Mouse (Mus musculus): ENCODE measurements around the gene Gria1. TPM values are rescaled to one million over a fixed set of nuclear protein-coding genes. Genes with fewer than 3 reads are reported as not detected.

Gria1 gene
- polyA plus RNA-seq, 1 experiment = 0.04 TPM

DNA sequence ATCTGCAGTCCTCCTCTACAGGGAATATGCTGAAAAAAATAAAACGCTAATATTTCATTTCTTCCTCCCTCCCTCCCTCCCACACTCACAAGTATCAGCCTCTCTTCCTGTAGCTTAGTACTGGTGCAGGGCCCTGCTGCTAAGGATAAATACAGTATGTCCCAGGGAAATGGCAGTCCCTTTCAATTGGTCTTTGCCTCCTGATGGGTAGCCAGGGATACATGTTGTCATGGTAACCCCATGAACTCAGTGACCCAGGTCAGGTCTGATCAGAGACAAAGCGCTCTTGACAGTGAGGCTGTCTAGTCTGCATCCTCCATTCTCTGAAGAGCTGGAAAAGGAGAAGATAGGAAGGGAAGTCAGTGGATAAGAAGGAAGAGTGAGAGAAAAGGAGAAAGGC is 287.1 kb downstream of the Gria1 start:
- no peak for TF ChIP-seq TCF12 (IDR thresholded peaks at IDR 0.05; ENCODE audit: insufficient read depth, poor library complexity, severe bottlenecking)
- TF ChIP-seq TCF3 (IDR thresholded peaks at IDR 0.05; ENCODE audit: insufficient read length, low read depth) = no peak
- no peak for TF ChIP-seq POLR2A (IDR thresholded peaks at IDR 0.05; ENCODE audit: insufficient read length, low read depth)
- TF ChIP-seq E2F4 (IDR thresholded peaks at IDR 0.05; ENCODE audit: insufficient read depth) = no peak
- no peak for TF ChIP-seq CEBPB (IDR thresholded peaks at IDR 0.05; ENCODE audit: insufficient read depth, poor library complexity, severe bottlenecking)
- TF ChIP-seq POLR2AphosphoS2 (IDR thresholded peaks at IDR 0.05; ENCODE audit: insufficient read length, low read depth) = no peak
- no peak for TF ChIP-seq USF1 (IDR thresholded peaks at IDR 0.05; ENCODE audit: low read depth)
- TF ChIP-seq MYOG (IDR thresholded peaks at IDR 0.05; ENCODE audit: control insufficient read depth in 1 of 3, insufficient read depth in 1 of 3, insufficient read length in 2 of 3, low read depth in 2 of 3) = no peak
- TF ChIP-seq MYOD1 (IDR thresholded peaks at IDR 0.05; ENCODE audit: control insufficient read depth in 1 of 3, insufficient read length in 2 of 3, low read depth in 2 of 3) = no peak
- TF ChIP-seq SRF (IDR thresholded peaks at IDR 0.05; ENCODE audit: control insufficient read depth, insufficient read length, low read depth) = no peak
- no peak for TF ChIP-seq REST (IDR thresholded peaks at IDR 0.05; ENCODE audit: insufficient read depth, insufficient read length)
- TF ChIP-seq MAX (IDR thresholded peaks at IDR 0.05; ENCODE audit: low read depth) = no peak
- no peak overlapping the region for H3ac ChIP-seq (ENCODE audit: control insufficient read depth, insufficient read length)
- no peak overlapping the region for H3K4me2 ChIP-seq (ENCODE audit: low read depth)
- H3K4me3 ChIP-seq = no peak overlapping the region
- H3K27me3 ChIP-seq (ENCODE audit: control insufficient read depth, insufficient read depth, insufficient read length) = no peaks in the 10 kb centered on the region
- no peaks in the 10 kb centered on the region for H3K79me2 ChIP-seq (ENCODE audit: control insufficient read depth, insufficient read depth)
- H3K36me3 ChIP-seq (ENCODE audit: control insufficient read depth, insufficient read depth) = no peaks in the 10 kb centered on the region

DNA sequence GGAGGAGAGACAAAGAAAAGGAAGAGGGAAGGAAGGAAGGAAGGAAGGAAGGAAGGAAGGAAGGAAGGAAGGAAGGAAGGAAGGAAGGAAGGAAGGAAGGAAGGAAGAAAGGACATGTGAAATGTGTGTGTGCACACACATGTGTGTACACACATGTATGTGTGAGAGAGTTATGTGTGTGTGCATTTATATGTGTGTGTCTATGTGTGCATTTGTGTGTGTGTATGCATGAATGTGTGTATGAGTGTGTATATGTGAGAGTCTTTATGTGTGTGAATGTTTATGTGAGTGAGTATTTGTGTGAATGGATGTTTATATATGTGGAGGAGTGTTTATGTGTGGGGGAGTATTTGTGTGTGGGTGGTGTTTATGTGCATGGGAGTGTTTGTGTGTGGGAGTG is 287.5 kb downstream of the Gria1 start:
- Histone ChIP-seq H3K27me3 (ENCODE audit: control insufficient read depth, insufficient read depth, insufficient read length) (no peaks in the 10 kb centered on the region), H3K4me2 (ENCODE audit: low read depth) (no peak overlapping the region), H3K79me2 (ENCODE audit: control insufficient read depth, insufficient read depth) (no peaks in the 10 kb centered on the region), H3K4me3 (no peak overlapping the region), H3K36me3 (ENCODE audit: control insufficient read depth, insufficient read depth) (no peaks in the 10 kb centered on the region), H3ac (ENCODE audit: control insufficient read depth, insufficient read length) (no peak overlapping the region)
- TF ChIP-seq MYOG (IDR thresholded peaks at IDR 0.05; ENCODE audit: control insufficient read depth in 1 of 3, insufficient read depth in 1 of 3, insufficient read length in 2 of 3, low read depth in 2 of 3) (no peak), POLR2A (IDR thresholded peaks at IDR 0.05; ENCODE audit: insufficient read length, low read depth) (no peak), MYOD1 (IDR thresholded peaks at IDR 0.05; ENCODE audit: control insufficient read depth in 1 of 3, insufficient read length in 2 of 3, low read depth in 2 of 3) (no peak), USF1 (IDR thresholded peaks at IDR 0.05; ENCODE audit: low read depth) (no peak), MAX (IDR thresholded peaks at IDR 0.05; ENCODE audit: low read depth) (no peak), REST (IDR thresholded peaks at IDR 0.05; ENCODE audit: insufficient read depth, insufficient read length) (no peak), E2F4 (IDR thresholded peaks at IDR 0.05; ENCODE audit: insufficient read depth) (no peak), TCF12 (IDR thresholded peaks at IDR 0.05; ENCODE audit: insufficient read depth, poor library complexity, severe bottlenecking) (no peak), SRF (IDR thresholded peaks at IDR 0.05; ENCODE audit: control insufficient read depth, insufficient read length, low read depth) (no peak), CEBPB (IDR thresholded peaks at IDR 0.05; ENCODE audit: insufficient read depth, poor library complexity, severe bottlenecking) (no peak), TCF3 (IDR thresholded peaks at IDR 0.05; ENCODE audit: insufficient read length, low read depth) (no peak), POLR2AphosphoS2 (IDR thresholded peaks at IDR 0.05; ENCODE audit: insufficient read length, low read depth) (no peak)

DNA sequence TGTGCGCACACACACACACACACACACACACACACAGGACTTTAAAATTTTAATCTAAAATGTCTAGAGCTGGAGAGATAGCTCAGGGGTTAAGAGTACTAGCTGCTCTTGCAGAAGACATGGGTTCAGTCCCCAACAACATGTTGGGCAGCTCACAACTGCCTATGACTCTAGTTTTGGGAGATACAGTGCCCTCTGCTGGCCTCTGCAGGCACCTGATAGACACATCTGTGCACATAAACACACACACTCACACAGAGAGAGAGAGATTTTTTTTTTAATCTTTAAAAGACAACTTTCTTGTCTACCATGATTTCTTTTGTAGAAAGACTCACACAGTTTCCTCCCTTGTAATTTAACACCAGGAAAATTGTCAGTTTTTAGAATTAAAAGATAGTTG is 292.4 kb downstream of the Gria1 start:
- Histone ChIP-seq H3K27me3 (ENCODE audit: control insufficient read depth, insufficient read depth, insufficient read length) (no peaks in the 10 kb centered on the region), H3K4me3 (no peak overlapping the region), H3K36me3 (ENCODE audit: control insufficient read depth, insufficient read depth) (no peaks in the 10 kb centered on the region), H3K4me2 (ENCODE audit: low read depth) (no peak overlapping the region), H3ac (ENCODE audit: control insufficient read depth, insufficient read length) (no peak overlapping the region), H3K79me2 (ENCODE audit: control insufficient read depth, insufficient read depth) (no peaks in the 10 kb centered on the region)
- TF ChIP-seq USF1 (IDR thresholded peaks at IDR 0.05; ENCODE audit: low read depth) (no peak), TCF3 (IDR thresholded peaks at IDR 0.05; ENCODE audit: insufficient read length, low read depth) (no peak), E2F4 (IDR thresholded peaks at IDR 0.05; ENCODE audit: insufficient read depth) (no peak), MYOD1 (IDR thresholded peaks at IDR 0.05; ENCODE audit: control insufficient read depth in 1 of 3, insufficient read length in 2 of 3, low read depth in 2 of 3) (no peak), POLR2A (IDR thresholded peaks at IDR 0.05; ENCODE audit: insufficient read length, low read depth) (no peak), POLR2AphosphoS2 (IDR thresholded peaks at IDR 0.05; ENCODE audit: insufficient read length, low read depth) (no peak), TCF12 (IDR thresholded peaks at IDR 0.05; ENCODE audit: insufficient read depth, poor library complexity, severe bottlenecking) (no peak), SRF (IDR thresholded peaks at IDR 0.05; ENCODE audit: control insufficient read depth, insufficient read length, low read depth) (no peak), MAX (IDR thresholded peaks at IDR 0.05; ENCODE audit: low read depth) (no peak), REST (IDR thresholded peaks at IDR 0.05; ENCODE audit: insufficient read depth, insufficient read length) (no peak), CEBPB (IDR thresholded peaks at IDR 0.05; ENCODE audit: insufficient read depth, poor library complexity, severe bottlenecking) (no peak), MYOG (IDR thresholded peaks at IDR 0.05; ENCODE audit: control insufficient read depth in 1 of 3, insufficient read depth in 1 of 3, insufficient read length in 2 of 3, low read depth in 2 of 3) (no peak)

GRCm38 (mm10) chr11:57306116-57306515 is 294.9 kb downstream of the Gria1 start:
- no peak overlapping the region for H3ac ChIP-seq (ENCODE audit: control insufficient read depth, insufficient read length)
- no peaks in the 10 kb centered on the region for H3K36me3 ChIP-seq (ENCODE audit: control insufficient read depth, insufficient read depth)
- H3K27me3 ChIP-seq (ENCODE audit: control insufficient read depth, insufficient read depth, insufficient read length) = no peaks in the 10 kb centered on the region
- no peak overlapping the region for H3K4me2 ChIP-seq (ENCODE audit: low read depth)
- no peaks in the 10 kb centered on the region for H3K79me2 ChIP-seq (ENCODE audit: control insufficient read depth, insufficient read depth)
- TF ChIP-seq E2F4 (IDR thresholded peaks at IDR 0.05; ENCODE audit: insufficient read depth) = no peak
- no peak for TF ChIP-seq MAX (IDR thresholded peaks at IDR 0.05; ENCODE audit: low read depth)
- no peak for TF ChIP-seq MYOG (IDR thresholded peaks at IDR 0.05; ENCODE audit: control insufficient read depth in 1 of 3, insufficient read depth in 1 of 3, insufficient read length in 2 of 3, low read depth in 2 of 3)
- TF ChIP-seq MYOD1 (IDR thresholded peaks at IDR 0.05; ENCODE audit: control insufficient read depth in 1 of 3, insufficient read length in 2 of 3, low read depth in 2 of 3) = no peak
- TF ChIP-seq POLR2AphosphoS2 (IDR thresholded peaks at IDR 0.05; ENCODE audit: insufficient read length, low read depth) = no peak
- no peak for TF ChIP-seq POLR2A (IDR thresholded peaks at IDR 0.05; ENCODE audit: insufficient read length, low read depth)
- no peak for TF ChIP-seq CEBPB (IDR thresholded peaks at IDR 0.05; ENCODE audit: insufficient read depth, poor library complexity, severe bottlenecking)
- no peak for TF ChIP-seq USF1 (IDR thresholded peaks at IDR 0.05; ENCODE audit: low read depth)
- H3K4me3 ChIP-seq = no peak overlapping the region
